In the genomic region with DNA sequence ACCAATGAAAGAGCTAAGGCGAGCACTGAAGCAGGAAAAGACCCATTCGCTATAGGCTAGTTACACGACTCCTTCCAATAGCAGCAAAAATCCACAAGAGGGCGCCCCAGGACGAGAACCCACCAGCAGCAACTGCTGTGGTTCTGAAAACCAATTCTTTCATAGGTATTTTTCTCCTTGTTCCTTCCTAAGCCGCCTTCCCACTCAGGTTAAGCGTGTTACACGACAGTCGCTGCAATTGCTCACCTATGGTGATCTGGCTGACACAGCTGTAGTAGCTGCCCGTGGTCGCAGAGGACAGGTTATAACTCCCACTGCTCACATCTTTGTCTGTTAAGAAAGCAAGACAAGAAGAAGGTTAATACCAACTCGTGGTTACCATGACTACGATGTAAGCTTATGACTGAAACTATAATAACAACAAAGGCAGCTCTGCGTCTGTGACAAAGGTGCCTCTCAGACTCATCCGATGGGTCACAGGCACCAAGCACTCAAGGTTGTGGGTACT, we compare ENCODE assay signal across 8 mouse cellular contexts. TPM values are rescaled to one million over a fixed set of nuclear protein-coding genes. Genes with fewer than 3 reads are reported as not detected.
DNase-seq lines count a peak whose midpoint lies in the region; ATAC-seq lines count a peak whose summit lies in the region.

No protein-coding gene starts in this region.

- peak; percentile 76 for ATAC-seq in cerebellum, adult (ENCODE audit: insufficient number of reproducible peaks, low FRiP score, low TSS enrichment)
- ATAC-seq in forebrain, embryonic 13.5 days: peak; percentile 94
- peak; percentile 95 for ATAC-seq in hindbrain, embryonic 15.5 days (ENCODE audit: low FRiP score, low read depth)

- H3K4me2 ChIP-seq in forebrain, embryonic 13.5 days: peak overlapping the region; percentile 43
- H3K4me2 ChIP-seq in hindbrain, embryonic 15.5 days: peak overlapping the region; percentile 48

- H3K9ac ChIP-seq in forebrain, embryonic 13.5 days: no peak overlapping the region
- no peak overlapping the region for H3K9ac ChIP-seq in hindbrain, embryonic 15.5 days

- H3K4me3 ChIP-seq in forebrain, embryonic 13.5 days: no peak overlapping the region
- no peak overlapping the region for H3K4me3 ChIP-seq in hindbrain, embryonic 15.5 days
- H3K4me3 ChIP-seq in megakaryocyte, embryonic 14.5 days (replicated peaks): peak overlapping the region; percentile 88

- H3K27ac ChIP-seq in forebrain, embryonic 13.5 days: no peak overlapping the region
- H3K27ac ChIP-seq in hindbrain, embryonic 15.5 days (replicated peaks): peak overlapping the region; percentile 64

- WGBS in forebrain, embryonic 13.5 days: 16% methylated on average over 15 of the region's 15 CpGs
- 17% methylated on average over 15 of the region's 15 CpGs for whole genome bisulfite sequencing in hindbrain, embryonic 15.5 days

- H3K4me1 ChIP-seq in forebrain, embryonic 13.5 days: no peaks in the 10 kb centered on the region
- H3K4me1 ChIP-seq in hindbrain, embryonic 15.5 days (replicated peaks): peaks cover 4% of the 10 kb centered on the region; the same call in 1 of the 2 replicates
- H3K4me1 ChIP-seq in megakaryocyte, embryonic 14.5 days: peaks cover 32% of the 10 kb centered on the region

- DNase-seq in NIH3T3 (ENCODE audit: low read depth): peak; percentile 86
- DNase-seq in layer of hippocampus, postnatal 14 days (ENCODE audit: low spot score in 2 of 2): peak; percentile 74 to 79
- DNase-seq in right cerebral cortex, adult 2 months (ENCODE audit: low spot score in 2 of 2): peak; percentile 87 to 89
- peak; percentile 68 to 74 for DNase-seq in urinary bladder, postnatal 36 days (ENCODE audit: low spot score in 2 of 2)

- no peaks in the 10 kb centered on the region for H3K27me3 ChIP-seq in forebrain, embryonic 13.5 days
- H3K27me3 ChIP-seq in hindbrain, embryonic 15.5 days: no peaks in the 10 kb centered on the region
- peaks cover 17% of the 10 kb centered on the region for H3K27me3 ChIP-seq in megakaryocyte, embryonic 14.5 days (replicated peaks)

- no peaks in the 10 kb centered on the region for H3K36me3 ChIP-seq in forebrain, embryonic 13.5 days (ENCODE audit: poor library complexity, severe bottlenecking)
- H3K36me3 ChIP-seq in hindbrain, embryonic 15.5 days: no peaks in the 10 kb centered on the region
- no peaks in the 10 kb centered on the region for H3K36me3 ChIP-seq in megakaryocyte, embryonic 14.5 days (replicated peaks; ENCODE audit: low read length)

- H3K9me3 ChIP-seq in forebrain, embryonic 13.5 days (replicated peaks): no peaks in the 10 kb centered on the region
- H3K9me3 ChIP-seq in hindbrain, embryonic 15.5 days: no peaks in the 10 kb centered on the region
- no peaks in the 10 kb centered on the region for H3K9me3 ChIP-seq in megakaryocyte, embryonic 14.5 days

RNA-seq across cellular contexts. Expression of a gene that starts 17.5 kb away (rescaled TPM):
- 2.8 and 3.1 TPM in 2 replicates for polyA plus RNA-seq in forebrain, embryonic 13.5 days (2015; fragmentation: Nextera tagmentation; extraction: Ambion mirVana)
- polyA plus RNA-seq in hindbrain, embryonic 15.5 days (2015; fragmentation: Nextera tagmentation; extraction: Ambion mirVana): 9.3 and 10.1 TPM in 2 replicates
- 10 to 100 TPM; 20.3 to 26.3 TPM for total RNA-seq in layer of hippocampus, postnatal 14 days (2021)
- polyA plus RNA-seq in megakaryocyte, embryonic 14.5 days (2012; ENCODE audit: insufficient read depth, low replicate concordance): not detected in 2 replicates
